In the genomic region with DNA sequence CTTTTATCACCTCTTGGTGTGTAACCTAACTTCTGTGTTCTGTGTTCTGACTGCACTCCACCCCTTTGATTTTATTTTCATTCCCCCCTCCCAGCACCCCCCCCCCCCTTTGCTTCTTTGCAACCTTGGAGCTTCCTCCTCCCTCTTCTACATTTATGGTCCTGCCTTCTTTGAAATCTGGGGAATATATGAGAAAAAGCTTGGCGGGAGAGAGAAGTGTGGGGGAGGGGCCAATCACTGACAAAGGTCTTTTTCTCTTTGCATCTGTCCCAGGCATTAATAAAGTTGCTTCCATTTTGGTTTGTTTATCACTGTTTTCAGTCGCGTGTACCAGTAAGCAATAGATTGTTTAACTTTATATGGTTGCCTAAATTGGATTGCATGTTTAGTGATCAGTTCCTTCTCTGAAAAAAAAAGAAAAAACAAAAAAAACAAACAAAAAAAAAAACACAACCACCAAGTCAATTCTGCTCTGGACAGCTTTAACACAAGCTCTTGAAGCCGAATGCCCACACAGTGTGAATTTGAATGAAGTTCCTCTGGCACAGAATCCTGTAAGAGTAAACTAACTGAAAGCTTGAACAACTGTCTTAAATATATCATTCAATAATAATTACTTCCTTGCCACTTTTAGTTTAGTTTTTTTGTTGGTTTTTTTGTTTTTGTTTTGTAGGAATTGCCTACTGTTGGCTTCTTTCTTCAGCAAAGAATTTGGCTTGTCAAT, we compare ENCODE assay signal across 8 mouse cellular contexts. TPM values are rescaled to one million over a fixed set of nuclear protein-coding genes. Genes with fewer than 3 reads are reported as not detected.
DNase-seq lines count a peak whose midpoint lies in the region; ATAC-seq and TF ChIP-seq lines count a peak whose summit lies in the region.
"Had no signal": no experiment of that assay in that cellular context is flagged by ENCODE, and none has a peak within 500 bp of the region (broad histone marks: within the 10 kb centered on the region; RNA-seq: fewer than 3 reads in every experiment).

No protein-coding gene starts in this region.

- H3K9me3 ChIP-seq in neural tube, embryonic 11.5 days (ENCODE audit: control insufficient read depth, low read length): no peaks in the 10 kb centered on the region
- no peaks in the 10 kb centered on the region for H3K9me3 ChIP-seq in forebrain, embryonic 13.5 days (replicated peaks)
- H3K9me3 ChIP-seq in limb, embryonic 10.5 days (replicated peaks): no peaks in the 10 kb centered on the region

- 20% methylated on average over 4 of the region's 4 CpGs for WGBS in neural tube, embryonic 11.5 days
- WGBS in forebrain, embryonic 13.5 days: 15% methylated on average over 4 of the region's 4 CpGs
- WGBS in limb, embryonic 10.5 days: 22% methylated on average over 4 of the region's 4 CpGs
- 7% methylated on average over 4 of the region's 4 CpGs for WGBS in olfactory bulb, adult 2 months

- H3K27ac ChIP-seq in neural tube, embryonic 11.5 days (ENCODE audit: low read depth, low read length): no peak overlapping the region
- H3K27ac ChIP-seq in forebrain, embryonic 13.5 days: no peak overlapping the region; the same call in 1 of the 2 replicates
- no peak overlapping the region for H3K27ac ChIP-seq in limb, embryonic 10.5 days
- peak overlapping the region; percentile 60 for H3K27ac ChIP-seq in olfactory bulb, adult 2 months (ENCODE audit: insufficient read depth, low read depth, low read length)

- H3K4me2 ChIP-seq in neural tube, embryonic 11.5 days (ENCODE audit: low read depth): peak overlapping the region; percentile 97
- H3K4me2 ChIP-seq in forebrain, embryonic 13.5 days: peak overlapping the region; percentile 94

- H3K9ac ChIP-seq in neural tube, embryonic 11.5 days (ENCODE audit: low read length): no peak overlapping the region
- H3K9ac ChIP-seq in forebrain, embryonic 13.5 days: peak overlapping the region; percentile 73

- no peak for ATAC-seq in neural tube, embryonic 11.5 days (ENCODE audit: insufficient read depth, low FRiP score, low TSS enrichment)
- no peak for ATAC-seq in forebrain, embryonic 13.5 days

- peaks cover 5% of the 10 kb centered on the region for H3K4me1 ChIP-seq in neural tube, embryonic 11.5 days (ENCODE audit: control insufficient read depth, insufficient read depth, low read length)
- H3K4me1 ChIP-seq in forebrain, embryonic 13.5 days: peaks cover 32% of the 10 kb centered on the region
- H3K4me1 ChIP-seq in limb, embryonic 10.5 days: peaks cover 43% of the 10 kb centered on the region
- no peaks in the 10 kb centered on the region for H3K4me1 ChIP-seq in olfactory bulb, adult 2 months (ENCODE audit: control insufficient read depth, insufficient read depth, low read length)

- peak overlapping the region; percentile 49 for H3K4me3 ChIP-seq in neural tube, embryonic 11.5 days (ENCODE audit: low read depth, low read length)
- peak overlapping the region; percentile 59 for H3K4me3 ChIP-seq in forebrain, embryonic 13.5 days
- peak overlapping the region; percentile 70 for H3K4me3 ChIP-seq in limb, embryonic 10.5 days
- peak overlapping the region; percentile 88 for H3K4me3 ChIP-seq in olfactory bulb, adult 2 months (ENCODE audit: insufficient read depth, low read depth, low read length)

- TF ChIP-seq POLR2A in olfactory bulb, adult 2 months (IDR thresholded peaks at IDR 0.05; ENCODE audit: insufficient read depth, low read depth, low read length): no peak

- no peak for TF ChIP-seq CTCF in olfactory bulb, adult 2 months (IDR thresholded peaks at IDR 0.05; ENCODE audit: insufficient read depth, low read depth, low read length)

- H3K36me3 ChIP-seq in neural tube, embryonic 11.5 days (ENCODE audit: control insufficient read depth, insufficient read depth, low read length): no peaks in the 10 kb centered on the region
- no peaks in the 10 kb centered on the region for H3K36me3 ChIP-seq in forebrain, embryonic 13.5 days (ENCODE audit: poor library complexity, severe bottlenecking)
- no peaks in the 10 kb centered on the region for H3K36me3 ChIP-seq in limb, embryonic 10.5 days

- peak; percentile 14 for DNase-seq in neural tube, embryonic 11.5 days (ENCODE audit: low spot score)
- DNase-seq in neural tube, embryonic 10.5 days (ENCODE audit: extremely low spot score, low spot score): no peak
- no peak for DNase-seq in limb, embryonic 10.5 days (ENCODE audit: low spot score)
- no peak for DNase-seq in thymus, postnatal 14 days
- no peak for DNase-seq in gastrocnemius, postnatal 4 days (ENCODE audit: low spot score in 2 of 2)

- H3K27me3 ChIP-seq in neural tube, embryonic 11.5 days (ENCODE audit: control insufficient read depth, insufficient read depth, low read length): peaks cover 21% of the 10 kb centered on the region
- no peaks in the 10 kb centered on the region for H3K27me3 ChIP-seq in forebrain, embryonic 13.5 days
- H3K27me3 ChIP-seq in limb, embryonic 10.5 days (ENCODE audit: low read depth, poor library complexity, severe bottlenecking): peaks cover 60% of the 10 kb centered on the region

RNA-seq across cellular contexts. Expression of gene Pcdh10, which starts 4.0 kb away (rescaled TPM):
- 4.7 and 5.1 TPM in 2 replicates for polyA plus RNA-seq in neural tube, embryonic 11.5 days (2014; fragmentation: Nextera tagmentation; extraction: Ambion mirVana)
- polyA plus RNA-seq in forebrain, embryonic 13.5 days (2015; fragmentation: Nextera tagmentation; extraction: Ambion mirVana): 9.6 and 9.7 TPM in 2 replicates
- 1.7 and 5.9 TPM in 2 replicates for polyA plus RNA-seq in limb, embryonic 10.5 days (2016; fragmentation: Nextera tagmentation; extraction: Ambion mirVana)
- 71.0 and 164 TPM in 2 replicates for polyA plus RNA-seq in olfactory bulb, adult 2 months (2012; ENCODE audit: insufficient read depth, insufficient read length, low replicate concordance, missing spikeins)
- total RNA-seq in gastrocnemius, postnatal 4 days (2021): 1 to 10 TPM; 2.0 to 2.7 TPM
- total RNA-seq: monocyte, adult 5-6 weeks had no signal
